Mouse (Mus musculus) ES-Bruce4 (cell line): ENCODE results near the gene Bhlhe40. TPM values are rescaled to one million over a fixed set of nuclear protein-coding genes. Genes with fewer than 3 reads are reported as not detected.

Experiments used
- H3K27ac ChIP-seq: 2 replicates; pipeline ENCODE4 v1.5.1; 2012; ENCODE audit warnings: low read length, inconsistent platforms; ENCODE audit not compliant: insufficient read depth
- H3K27me3 ChIP-seq: 2 replicates; pipeline ENCODE4 v1.6.1; 2012; ENCODE audit warnings: mild to moderate bottlenecking, low read length, inconsistent platforms; ENCODE audit not compliant: control insufficient read depth, poor library complexity, insufficient read depth, severe bottlenecking
- H3K36me3 ChIP-seq: 2 replicates; pipeline ENCODE4 v1.6.1; 2012; ENCODE audit warnings: inconsistent platforms, mild to moderate bottlenecking, low read length, moderate library complexity; ENCODE audit not compliant: control insufficient read depth, poor library complexity, insufficient read depth, severe bottlenecking
- H3K4me1 ChIP-seq: one replicate; pipeline ENCODE4 v1.8.1; 2011; ENCODE audit warnings: low read length; ENCODE audit not compliant: control insufficient read depth, insufficient read depth
- H3K4me3 ChIP-seq: 2 replicates; pipeline ENCODE4 v1.5.1; 2011; ENCODE audit warnings: low read depth, mild to moderate bottlenecking, low read length
- H3K9ac ChIP-seq: 2 replicates; pipeline ENCODE4 v1.6.1; 2012; ENCODE audit warnings: low read depth, mild to moderate bottlenecking, inconsistent platforms; ENCODE audit not compliant: poor library complexity, severe bottlenecking
- H3K9me3 ChIP-seq: replicated peaks from 2 replicates; pipeline ENCODE4 v1.6.1; 2012; ENCODE audit warnings: mild to moderate bottlenecking, low read length, inconsistent platforms; ENCODE audit not compliant: control insufficient read depth, poor library complexity, insufficient read depth, severe bottlenecking
- CTCF ChIP-seq: IDR thresholded peaks from one replicate; pipeline ENCODE4 v1.8.1; 2011; ENCODE audit warnings: low read depth, low read length
- EP300 ChIP-seq: IDR thresholded peaks from 2 replicates; pipeline ENCODE4 v1.6.1; 2011; ENCODE audit warnings: low read depth, low read length; ENCODE audit not compliant: insufficient read depth
- POLR2A ChIP-seq: IDR thresholded peaks from one replicate; pipeline ENCODE4 v1.8.1; 2011; ENCODE audit warnings: low read length; ENCODE audit not compliant: insufficient read depth
- polyA plus RNA-seq: library from polyadenylated mRNA; stranded (reverse); fragments of >200 nt; gene quantifications from 2 replicates; pipeline ENCODE4 v1.2.4, GENCODE M21; 2011; ENCODE audit warnings: low read depth; ENCODE audit not compliant: missing spikeins, insufficient read depth, insufficient read length

The Bhlhe40 gene
- polyA plus RNA-seq, 1 experiment: 39.2 TPM

GRCm38 (mm10) chr6:108703085-108703484 is 42.7 kb downstream of the Bhlhe40 start:
- H3K27ac ChIP-seq: no peak overlapping the region; the same call in 1 of the 2 replicates
- no peaks in the 10 kb centered on the region for H3K36me3 ChIP-seq
- no peaks in the 10 kb centered on the region for H3K9me3 ChIP-seq
- H3K9ac ChIP-seq: no peak overlapping the region
- TF ChIP-seq EP300 (no peak), CTCF (no peak)
- no peaks in the 10 kb centered on the region for H3K27me3 ChIP-seq
- H3K4me1 ChIP-seq: peaks cover 3% of the 10 kb centered on the region
- no peak overlapping the region for H3K4me3 ChIP-seq

- Histone ChIP-seq H3K36me3 (no peaks in the 10 kb centered on the region), H3K27me3 (no peaks in the 10 kb centered on the region), H3K9ac (no peak overlapping the region), H3K27ac (no peak overlapping the region; the same call in 1 of the 2 replicates), H3K4me1 (peaks cover 5% of the 10 kb centered on the region), H3K9me3 (no peaks in the 10 kb centered on the region), H3K4me3 (no peak overlapping the region)
- TF ChIP-seq POLR2A (no peak), EP300 (no peak), CTCF (no peak)
Observed at GRCm38 (mm10) chr6:108704316-108705080, 44.1 kb downstream of the Bhlhe40 start.

- Histone ChIP-seq H3K9ac (no peak overlapping the region), H3K27ac (no peak overlapping the region), H3K4me1 (peaks cover 2% of the 10 kb centered on the region), H3K9me3 (no peaks in the 10 kb centered on the region), H3K4me3 (no peak overlapping the region), H3K36me3 (no peaks in the 10 kb centered on the region), H3K27me3 (no peaks in the 10 kb centered on the region)
- TF ChIP-seq EP300: peak; percentile 73
- TF ChIP-seq CTCF: no peak
- TF ChIP-seq POLR2A: no peak
Observed at GRCm38 (mm10) chr6:108705957-108706356, 45.5 kb downstream of the Bhlhe40 start.

- Histone ChIP-seq H3K27ac (no peak overlapping the region), H3K27me3 (no peaks in the 10 kb centered on the region), H3K4me3 (no peak overlapping the region), H3K9ac (no peak overlapping the region), H3K9me3 (no peaks in the 10 kb centered on the region), H3K4me1 (peaks cover 2% of the 10 kb centered on the region), H3K36me3 (no peaks in the 10 kb centered on the region)
- no peak for TF ChIP-seq POLR2A
- no peak for TF ChIP-seq CTCF
- TF ChIP-seq EP300: no peak
Observed at GRCm38 (mm10) chr6:108706994-108707645, 46.7 kb downstream of the Bhlhe40 start.

GRCm38 (mm10) chr6:108709131-108709470 is 48.7 kb downstream of the Bhlhe40 start:
- H3K4me1 ChIP-seq: peaks cover 5% of the 10 kb centered on the region
- no peak overlapping the region for H3K9ac ChIP-seq
- no peaks in the 10 kb centered on the region for H3K36me3 ChIP-seq
- peak overlapping the region; percentile 32; the same call in 1 of the 2 replicates for H3K4me3 ChIP-seq
- H3K27me3 ChIP-seq: no peaks in the 10 kb centered on the region
- TF ChIP-seq CTCF: no peak
- TF ChIP-seq EP300: no peak
- TF ChIP-seq POLR2A: no peak
- peak overlapping the region; percentile 26; the same call in 1 of the 2 replicates for H3K27ac ChIP-seq
- no peaks in the 10 kb centered on the region for H3K9me3 ChIP-seq
